Mouse (Mus musculus) small intestine, adult 2 months (tissue): Measurements from ENCODE around the gene Hspa12b. TPM values are rescaled to one million over a fixed set of nuclear protein-coding genes. Genes with fewer than 3 reads are reported as not detected.

Experiments used
- H3K27ac ChIP-seq: fragments of 200-500 bp; 2 replicates; pipeline ENCODE4 v1.5.1; 2012; ENCODE audit warnings: low read depth, low read length, control low read depth, inconsistent platforms; ENCODE audit not compliant: insufficient read depth
- H3K27me3 ChIP-seq: fragments of 200-500 bp; 2 replicates; pipeline ENCODE4 v1.6.1; 2012; ENCODE audit warnings: mild to moderate bottlenecking, moderate library complexity, low read length, inconsistent platforms; ENCODE audit not compliant: control insufficient read depth, insufficient read depth
- H3K36me3 ChIP-seq: fragments of 200-500 bp; 2 replicates; pipeline ENCODE4 v1.6.1; 2012; ENCODE audit warnings: mild to moderate bottlenecking, low read length, control low read depth, inconsistent platforms; ENCODE audit not compliant: control insufficient read depth, insufficient read depth
- H3K4me1 ChIP-seq: fragments of 200-500 bp; 2 replicates; pipeline ENCODE4 v1.6.1; 2012; ENCODE audit warnings: low read length, inconsistent platforms, mixed read lengths; ENCODE audit not compliant: control insufficient read depth, insufficient read depth, insufficient read length
- H3K4me3 ChIP-seq: fragments of 200-500 bp; 2 replicates; pipeline ENCODE4 v1.5.1; 2012; ENCODE audit warnings: low read depth, mild to moderate bottlenecking, control low read depth, inconsistent platforms, low read length, moderate library complexity
- CTCF ChIP-seq: fragments of 200-500 bp; IDR thresholded peaks from 2 replicates; pipeline ENCODE4 v1.5.1; 2012; ENCODE audit warnings: low read depth, mild to moderate bottlenecking, control low read depth, inconsistent platforms, low read length, moderate library complexity, mixed read lengths; ENCODE audit not compliant: insufficient replicate concordance, insufficient read length; ENCODE audit errors: extremely low read depth
- POLR2A ChIP-seq: fragments of 200-500 bp; IDR thresholded peaks from 2 replicates; pipeline ENCODE4 v1.6.1; 2012; ENCODE audit warnings: low read depth, mild to moderate bottlenecking, control low read depth, inconsistent platforms, low read length, moderate library complexity
- WGBS: fragments of 180-500 bp; shearing (Covaris S2); methylation state at CpG from one replicate; pipeline ENCODE4 v1.1.7; 2018; 5-methylcytosine and 5-hydroxymethylcytosine counted together
- polyA plus RNA-seq: library from polyadenylated mRNA; depleted of rRNA; stranded (reverse); fragments of >200 nt; gene quantifications from 2 replicates; pipeline ENCODE4 v1.2.3, GENCODE M21; 2012; rRNA removed

The Hspa12b gene
- polyA plus RNA-seq, 1 experiment, result 3.3 TPM

- no peaks in the 10 kb centered on the region for H3K27me3 ChIP-seq
- no peak for TF ChIP-seq POLR2A
- TF ChIP-seq CTCF, result no peak
- peak overlapping the region; percentile 36 for H3K27ac ChIP-seq
- H3K4me3 ChIP-seq, result no peak overlapping the region
- peaks cover 17% of the 10 kb centered on the region for H3K36me3 ChIP-seq
- WGBS, result 65% methylated on average over 10 of the region's 10 CpGs
- H3K4me1 ChIP-seq, result peaks cover 14% of the 10 kb centered on the region; the same call in 1 of the 2 replicates
Observed at GRCm38 (mm10) chr2:131190344-131191004, 63.4 kb downstream of the Hspa12b start.

DNA sequence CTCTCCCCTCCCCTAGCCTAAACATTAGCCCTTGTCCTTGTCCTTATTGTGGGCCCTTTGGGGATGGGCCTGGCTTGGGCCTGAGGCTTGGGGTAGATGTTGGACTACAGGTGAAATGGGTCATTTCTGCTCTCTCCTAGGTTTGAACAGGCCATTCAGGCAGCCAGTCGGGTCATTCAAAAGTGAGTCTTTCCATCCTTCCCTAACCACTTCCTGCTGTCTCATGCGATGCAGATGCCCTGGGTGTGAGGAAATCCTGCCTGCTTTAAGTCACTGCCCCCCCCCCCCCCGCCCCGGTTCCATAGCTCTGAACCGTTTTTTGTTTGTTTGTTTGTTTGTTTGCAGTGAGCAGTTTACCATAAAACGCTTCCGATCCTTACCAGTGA, 63.9 kb downstream of the Hspa12b start:
- H3K36me3 ChIP-seq, result peaks cover 18% of the 10 kb centered on the region
- H3K27me3 ChIP-seq, result no peaks in the 10 kb centered on the region
- H3K27ac ChIP-seq, result no peak overlapping the region; the same call in 1 of the 2 replicates
- WGBS, result 80% methylated on average over 7 of the region's 7 CpGs
- peaks cover 14% of the 10 kb centered on the region; the same call in 1 of the 2 replicates for H3K4me1 ChIP-seq
- TF ChIP-seq CTCF (no peak), POLR2A (no peak)
- no peak overlapping the region for H3K4me3 ChIP-seq

Other genes starting within 250 kb of the Hspa12b start
- gene 4930402H24Rik, start 220.9 kb upstream of the Hspa12b start, polyA plus RNA-seq, result 10.0 and 22.1 TPM in 2 replicates
- 7.2 and 13.3 TPM in 2 replicates for gene Atrn, start 220.8 kb upstream of the Hspa12b start, polyA plus RNA-seq
- 11.1 and 17.0 TPM in 2 replicates for gene Gfra4, start 84.2 kb upstream of the Hspa12b start, polyA plus RNA-seq
- 12.4 and 13.1 TPM in 2 replicates for gene Adam33, start 63.5 kb upstream of the Hspa12b start, polyA plus RNA-seq
- gene Siglec1, start 40.5 kb upstream of the Hspa12b start, polyA plus RNA-seq, result 1.9 and 2.7 TPM in 2 replicates
- not detected in 2 replicates for gene Gm11037, start 6.2 kb downstream of the Hspa12b start, polyA plus RNA-seq
- 52.3 and 57.2 TPM in 2 replicates for gene 1700037H04Rik, start 32.8 kb downstream of the Hspa12b start, polyA plus RNA-seq
- 57.7 and 95.1 TPM in 2 replicates for gene Cenpb, start 52.8 kb downstream of the Hspa12b start, polyA plus RNA-seq
- 11.6 and 22.4 TPM in 2 replicates for gene Cdc25b, start 59.7 kb downstream of the Hspa12b start, polyA plus RNA-seq
- gene Spef1, start 60.0 kb downstream of the Hspa12b start, polyA plus RNA-seq, result 5.6 and 8.2 TPM in 2 replicates
- 37.1 and 90.0 TPM in 2 replicates for gene Ap5s1, start 79.8 kb downstream of the Hspa12b start, polyA plus RNA-seq
- 49.8 and 80.8 TPM in 2 replicates for gene Mavs, start 106.8 kb downstream of the Hspa12b start, polyA plus RNA-seq
- 6.6 and 11.1 TPM in 2 replicates for gene Pank2, start 135.2 kb downstream of the Hspa12b start, polyA plus RNA-seq
- 1.0 and 3.9 TPM in 2 replicates for gene Rnf24, start 225.6 kb downstream of the Hspa12b start, polyA plus RNA-seq